In genomic region chr12:102290662-102291061, GRCm38 (mm10) we compare ENCODE assay signal across 20 mouse cellular contexts.
"Had no signal": no experiment of that assay in that cellular context is flagged by ENCODE, and none has a peak within 500 bp of the region (broad histone marks: within the 10 kb centered on the region; RNA-seq: fewer than 3 reads in every experiment).

No protein-coding gene starts in this region.

- DNase-seq: kidney, adult 11 months; kidney, adult 8-10 months; kidney, postnatal 10 days; kidney, postnatal 36 days; layer of hippocampus, postnatal 36 days; liver, postnatal 0 days; lung, embryonic 14.5 days; thymus, adult 2 months; thymus, postnatal 14 days had no signal

- H3K4me1 ChIP-seq: midbrain, embryonic 12.5 days; midbrain, embryonic 15.5 days had no signal

- H3K36me3 ChIP-seq: limb, embryonic 12.5 days; midbrain, embryonic 12.5 days; midbrain, embryonic 15.5 days; neural tube, embryonic 13.5 days had no signal

- H3K4me3 ChIP-seq: kidney, embryonic 15.5 days; left cerebral cortex, adult 2 months; limb, embryonic 12.5 days; limb, embryonic 15.5 days; midbrain, embryonic 12.5 days; midbrain, embryonic 15.5 days; myocyte; neural tube, embryonic 13.5 days had no signal

- H3K9ac ChIP-seq: kidney, embryonic 15.5 days; limb, embryonic 12.5 days; limb, embryonic 15.5 days; liver, embryonic 14.5 days; liver, postnatal 0 days; lung, embryonic 14.5 days; midbrain, embryonic 12.5 days; midbrain, embryonic 15.5 days; neural tube, embryonic 13.5 days had no signal

- H3K27me3 ChIP-seq: kidney, embryonic 15.5 days; limb, embryonic 15.5 days; neural tube, embryonic 13.5 days had no signal

- H3K9me3 ChIP-seq: kidney, embryonic 15.5 days; limb, embryonic 12.5 days; limb, embryonic 15.5 days; midbrain, embryonic 12.5 days; midbrain, embryonic 15.5 days; neural tube, embryonic 13.5 days had no signal

- H3K27ac ChIP-seq: left cerebral cortex, adult 2 months; limb, embryonic 12.5 days; liver, embryonic 14.5 days; macrophage; midbrain, embryonic 12.5 days; midbrain, embryonic 15.5 days; neural tube, embryonic 13.5 days had no signal

- ATAC-seq: liver, postnatal 0 days; lung, postnatal 0 days; midbrain, embryonic 15.5 days had no signal
